Mouse (Mus musculus) bone marrow macrophage, adult 2 months (primary cell): Measurements from ENCODE around the gene Gm49711. TPM values are rescaled to one million over a fixed set of nuclear protein-coding genes. Genes with fewer than 3 reads are reported as not detected.

Source experiments
- H3K27ac ChIP-seq: 2 replicates; pipeline ENCODE4 v1.5.1; 2012; ENCODE audit warnings: low read depth, low read length; ENCODE audit not compliant: insufficient read depth
- H3K4me1 ChIP-seq: 2 replicates; pipeline ENCODE4 v1.6.1; 2012; ENCODE audit warnings: low read length; ENCODE audit not compliant: control insufficient read depth, insufficient read depth
- H3K4me3 ChIP-seq: 2 replicates; pipeline ENCODE4 v1.5.1; 2012; ENCODE audit warnings: mild to moderate bottlenecking, low read length, moderate library complexity; ENCODE audit not compliant: insufficient read depth
- CTCF ChIP-seq: IDR thresholded peaks from 2 replicates; pipeline ENCODE4 v1.5.1; 2012; ENCODE audit warnings: low read depth, mild to moderate bottlenecking, low read length, moderate library complexity
- POLR2A ChIP-seq: IDR thresholded peaks from 2 replicates; pipeline ENCODE4 v1.6.1; 2012; ENCODE audit warnings: mild to moderate bottlenecking, low read depth, low read length, borderline replicate concordance
- polyA plus RNA-seq: library from polyadenylated mRNA; stranded (reverse); fragments of >200 nt; gene quantifications from 2 replicates; pipeline ENCODE4 v1.2.4, GENCODE M21; 2012; ENCODE audit not compliant: missing spikeins, insufficient read depth, insufficient read length

The Gm49711 gene
- polyA plus RNA-seq, 1 experiment, result not detected

DNA sequence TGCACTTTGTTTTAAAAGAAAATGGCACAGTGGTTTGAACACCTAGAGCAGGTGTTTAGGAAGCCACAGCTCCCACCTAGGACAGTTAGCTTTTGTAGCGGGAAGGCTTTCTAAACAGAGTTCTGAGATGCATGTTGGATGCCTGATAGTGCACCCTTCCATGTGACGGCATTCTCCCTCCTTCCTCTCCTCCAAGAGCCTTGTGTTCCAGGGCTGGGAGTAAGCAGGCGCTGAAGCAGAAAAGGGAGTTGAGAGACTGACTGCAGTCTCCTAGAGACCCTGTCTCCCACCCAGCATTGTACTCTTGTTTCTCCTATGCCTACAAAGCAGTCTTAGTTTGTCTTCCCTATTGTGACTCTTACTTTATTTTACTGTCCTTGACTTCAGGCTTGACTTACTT, 2.1 kb downstream of the Gm49711 start:
- Histone ChIP-seq H3K4me1 (peaks cover 22% of the 10 kb centered on the region), H3K27ac (no peak overlapping the region), H3K4me3 (no peak overlapping the region)
- no peak for TF ChIP-seq CTCF
- no peak for TF ChIP-seq POLR2A

DNA sequence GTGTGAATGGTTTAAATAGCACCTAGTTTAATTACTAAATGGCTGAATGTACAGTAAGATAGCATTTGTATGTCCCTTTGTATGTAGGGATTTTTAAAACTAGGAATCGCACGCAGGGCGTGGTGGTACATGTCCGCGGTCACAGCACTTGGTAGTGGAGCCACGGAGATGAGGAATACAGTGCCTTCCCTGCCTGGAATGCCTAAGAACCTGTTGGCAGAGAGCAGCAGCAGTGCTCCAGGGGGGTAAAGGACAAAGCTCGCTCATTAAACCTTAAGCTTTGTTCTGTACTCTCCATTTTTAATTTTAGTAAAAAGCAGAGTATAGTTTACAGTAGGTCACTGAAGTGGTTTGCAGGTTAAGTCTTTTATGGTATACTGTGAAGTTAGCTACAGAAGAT, 3.5 kb downstream of the Gm49711 start:
- TF ChIP-seq POLR2A, result no peak
- TF ChIP-seq CTCF, result no peak
- Histone ChIP-seq H3K27ac (no peak overlapping the region), H3K4me1 (peaks cover 22% of the 10 kb centered on the region), H3K4me3 (no peak overlapping the region)

DNA sequence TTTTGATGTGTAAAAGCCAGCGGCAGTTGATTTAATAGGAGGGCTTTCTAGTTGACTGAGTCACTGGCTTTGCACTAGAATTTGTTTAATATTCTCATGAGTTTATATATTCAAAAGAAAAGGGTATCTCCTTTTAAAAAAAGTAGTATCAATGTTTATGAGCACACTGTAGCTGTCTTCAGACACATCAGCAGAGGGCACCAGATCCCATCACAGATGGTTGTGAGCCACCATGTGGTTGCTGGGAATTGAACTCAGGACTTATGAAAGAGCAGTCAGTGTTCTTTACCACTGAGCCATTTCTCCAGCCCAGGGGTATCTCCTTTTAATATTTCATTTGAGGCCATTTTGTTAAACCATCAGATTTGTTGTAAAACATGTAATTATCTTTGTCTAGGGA, 4.7 kb downstream of the Gm49711 start:
- TF ChIP-seq CTCF (no peak), POLR2A (no peak)
- Histone ChIP-seq H3K27ac (no peak overlapping the region), H3K4me3 (no peak overlapping the region), H3K4me1 (peaks cover 18% of the 10 kb centered on the region)

DNA sequence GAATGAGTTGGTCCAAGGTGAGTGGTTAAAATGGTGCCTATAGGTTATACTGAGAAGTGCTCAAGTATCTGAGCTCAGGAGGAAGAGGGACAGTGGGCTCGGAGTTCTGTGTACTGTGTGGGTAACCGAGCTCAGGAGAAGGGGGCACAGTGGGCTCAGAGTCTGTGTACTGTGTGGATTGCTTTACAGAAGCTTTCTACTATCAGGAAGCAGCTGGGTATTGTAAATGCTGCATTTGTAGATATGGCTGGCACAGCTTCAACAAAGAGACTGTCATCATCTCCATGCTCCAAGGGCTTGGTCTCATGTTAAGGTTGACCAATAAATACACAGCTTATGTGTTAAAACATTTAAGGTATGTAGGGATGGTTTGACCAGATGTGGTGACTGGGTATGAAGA, 6.7 kb downstream of the Gm49711 start:
- no peak overlapping the region for H3K4me3 ChIP-seq
- peaks cover 16% of the 10 kb centered on the region for H3K4me1 ChIP-seq
- no peak overlapping the region for H3K27ac ChIP-seq
- no peak for TF ChIP-seq CTCF
- no peak for TF ChIP-seq POLR2A

DNA sequence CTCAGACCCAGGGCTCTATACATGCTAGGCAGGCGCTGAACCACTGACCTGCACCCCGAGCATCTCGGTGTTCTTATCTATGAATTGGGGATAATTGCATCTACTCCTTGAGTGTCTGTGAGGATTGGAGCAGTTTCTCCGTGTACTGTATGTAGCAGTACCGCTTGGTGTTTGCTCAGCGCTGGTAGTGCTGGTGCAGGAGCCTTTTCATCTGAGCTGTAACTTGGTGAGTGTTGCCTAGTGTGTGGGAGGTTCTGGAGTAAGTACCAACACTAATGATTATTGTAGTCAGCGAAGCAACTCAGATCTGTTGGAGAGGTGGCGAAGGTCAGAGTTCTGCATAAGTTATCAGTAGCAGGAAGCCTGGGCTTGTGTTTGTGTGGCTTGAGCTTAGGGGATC, 12.2 kb downstream of the Gm49711 start:
- Histone ChIP-seq H3K4me1 (no peaks in the 10 kb centered on the region), H3K27ac (no peak overlapping the region), H3K4me3 (no peak overlapping the region)
- TF ChIP-seq CTCF, result no peak
- no peak for TF ChIP-seq POLR2A

DNA sequence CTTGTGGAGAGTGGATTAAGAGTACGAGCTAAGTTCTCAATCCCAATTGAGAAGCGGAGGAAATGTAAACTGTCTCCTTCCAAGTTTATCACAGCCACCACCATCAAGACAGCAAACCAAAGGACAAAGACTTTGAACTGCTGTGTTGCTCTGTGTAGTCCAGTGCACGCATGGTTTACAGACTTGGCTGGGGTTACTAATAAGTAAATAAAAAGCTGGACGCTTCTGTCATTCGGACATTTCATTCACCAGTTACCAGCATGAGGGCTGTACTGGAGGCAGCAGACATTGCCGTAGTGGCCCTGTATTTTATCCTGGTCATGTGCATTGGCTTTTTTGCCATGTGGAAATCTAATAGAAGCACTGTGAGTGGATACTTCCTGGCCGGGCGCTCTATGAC, 18.7 kb downstream of the Gm49711 start:
- H3K4me1 ChIP-seq, result no peaks in the 10 kb centered on the region
- H3K27ac ChIP-seq, result no peak overlapping the region
- TF ChIP-seq POLR2A (no peak), CTCF (no peak)
- H3K4me3 ChIP-seq, result no peak overlapping the region

DNA sequence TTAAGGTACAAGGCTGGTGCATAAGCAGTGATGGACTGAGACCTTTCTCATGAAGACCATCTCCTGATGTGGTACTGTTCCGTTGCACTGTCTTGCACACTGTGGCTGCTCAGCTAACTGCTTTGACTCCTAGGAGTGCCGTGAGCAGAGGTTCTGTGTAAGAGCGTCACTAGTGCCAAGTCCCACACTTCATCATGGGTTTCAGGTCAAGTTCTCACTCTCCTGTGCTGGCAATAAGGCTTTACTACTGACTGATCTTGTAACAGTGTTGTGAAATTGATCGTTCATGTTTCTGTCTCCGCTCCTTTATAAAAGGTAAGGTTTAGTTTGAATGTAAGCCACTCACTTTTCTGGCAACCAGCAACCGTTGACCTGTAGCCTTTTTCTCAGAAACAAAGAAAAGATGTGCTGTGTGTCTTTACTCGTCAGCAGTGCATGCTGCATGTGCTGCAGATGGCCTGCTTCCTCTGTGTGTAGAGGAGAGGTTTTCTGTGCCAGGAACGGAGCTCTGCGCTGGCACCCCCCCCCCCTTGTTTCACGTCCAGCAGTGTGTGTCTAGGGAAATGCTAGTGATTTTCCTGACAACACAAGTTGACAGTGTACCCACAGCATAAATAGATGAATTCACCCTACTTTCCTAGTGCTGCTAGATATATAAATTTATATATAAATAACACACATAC, 25.8 kb downstream of the Gm49711 start:
- TF ChIP-seq POLR2A, result no peak
- TF ChIP-seq CTCF, result no peak
- Histone ChIP-seq H3K27ac (no peak overlapping the region), H3K4me3 (no peak overlapping the region), H3K4me1 (peaks cover under 1% of the 10 kb centered on the region)

DNA sequence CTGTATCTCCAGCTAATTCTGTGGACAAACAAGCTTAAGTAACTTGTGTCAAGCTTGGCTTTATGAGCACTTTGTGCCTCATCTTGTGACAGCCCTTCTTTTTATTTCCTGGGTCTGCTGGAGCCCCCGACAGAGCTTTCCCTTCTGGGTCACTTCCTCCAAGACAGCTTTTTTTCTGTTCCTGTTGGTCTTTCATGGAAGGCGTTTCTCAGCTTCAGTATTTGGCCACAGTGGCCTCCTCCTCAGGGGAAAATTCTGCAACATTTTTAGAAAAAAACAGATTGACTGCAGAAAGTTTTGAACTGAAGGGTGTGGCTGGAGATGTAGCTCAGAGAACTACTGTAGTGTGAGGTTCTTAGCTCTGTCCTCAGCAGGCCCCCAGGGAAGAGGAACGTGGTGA, 31.1 kb downstream of the Gm49711 start:
- Histone ChIP-seq H3K4me1 (peaks cover 11% of the 10 kb centered on the region), H3K4me3 (no peak overlapping the region), H3K27ac (peak overlapping the region; percentile 67)
- TF ChIP-seq POLR2A (no peak), CTCF (no peak)

DNA sequence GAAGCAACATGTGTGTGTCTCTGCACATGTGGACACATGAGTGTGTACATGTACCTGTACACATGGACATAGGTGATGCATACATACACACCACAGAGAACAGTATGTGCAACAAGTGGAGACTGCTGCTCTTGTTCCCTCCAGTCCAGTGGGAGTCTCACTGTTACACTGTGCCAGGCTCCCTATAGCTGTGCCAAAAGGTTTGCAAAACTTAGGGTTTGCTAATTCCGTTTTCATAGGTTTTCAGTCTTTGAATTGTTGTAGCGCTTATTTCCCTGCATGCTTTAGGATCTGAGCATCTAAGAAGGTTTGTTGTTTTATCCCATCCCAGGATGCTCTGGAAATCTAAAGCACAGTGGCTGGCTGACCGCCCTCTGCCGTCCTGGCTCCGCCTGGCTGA, 33.8 kb downstream of the Gm49711 start:
- H3K27ac ChIP-seq, result no peak overlapping the region
- peaks cover 11% of the 10 kb centered on the region for H3K4me1 ChIP-seq
- TF ChIP-seq CTCF, result no peak
- no peak for TF ChIP-seq POLR2A
- no peak overlapping the region for H3K4me3 ChIP-seq

DNA sequence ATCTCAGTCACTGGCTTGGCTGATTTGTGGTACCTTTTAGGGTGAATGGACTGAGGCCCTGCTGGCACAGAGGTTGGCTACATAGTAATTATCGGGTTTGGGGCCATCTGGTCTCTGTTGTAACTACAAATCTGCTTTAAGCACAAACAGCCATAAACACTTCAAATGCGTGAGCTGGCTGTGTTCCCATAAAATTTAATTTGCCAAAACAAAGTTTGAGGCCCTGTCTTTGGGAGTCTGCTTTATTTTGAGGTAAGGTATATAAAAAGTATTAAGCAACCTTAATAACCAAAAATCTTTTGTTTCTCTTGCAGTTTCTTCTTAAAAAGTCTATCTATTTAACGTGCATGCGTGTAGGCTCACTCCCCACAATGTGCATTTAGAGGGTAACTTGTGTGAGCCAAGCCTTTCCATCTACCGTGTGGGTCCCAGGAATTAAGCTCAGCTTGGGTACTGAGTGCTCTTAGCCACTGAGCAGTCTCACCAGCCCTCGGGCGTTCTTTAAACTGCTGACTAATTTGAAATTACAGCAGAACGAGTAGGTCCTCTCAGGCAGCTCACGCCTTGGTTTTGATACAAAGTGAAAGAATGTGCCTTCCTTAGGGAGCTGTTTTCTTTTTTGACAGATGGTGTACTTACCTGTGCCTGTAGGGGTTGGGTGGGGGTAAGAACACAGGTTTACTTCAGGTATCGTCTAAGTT, 40.4 kb downstream of the Gm49711 start:
- Histone ChIP-seq H3K27ac (no peak overlapping the region), H3K4me1 (no peaks in the 10 kb centered on the region), H3K4me3 (no peak overlapping the region)
- TF ChIP-seq POLR2A, result no peak
